Mouse (Mus musculus) CH12.LX (cell line): ENCODE measurements around the gene Tanc1. TPM values are rescaled to one million over a fixed set of nuclear protein-coding genes. Genes with fewer than 3 reads are reported as not detected.
A peak's percentile ranks its signal among the peaks of the same experiment; 100 is the strongest.

Experiments
- DNase-seq: peaks from one replicate; pipeline ENCODE4 v3.0.0-alpha.2; 2013; ENCODE audit errors: extremely low read depth
- H3K27ac ChIP-seq: 2 replicates; pipeline ENCODE4 v1.5.1; 2012; ENCODE audit warnings: low read depth, mild to moderate bottlenecking, control low read depth, moderate library complexity; ENCODE audit not compliant: insufficient read depth
- H3K27me3 ChIP-seq: replicated peaks from 2 replicates; pipeline ENCODE3; 2012; ENCODE audit warnings: inconsistent platforms
- H3K36me3 ChIP-seq, 2 experiments: replicated peaks in 1 of 2; 2 replicates each; pipeline versions ENCODE3 to v1.6.1; 2012; ENCODE audit warnings: inconsistent platforms in 1 of 2, low read length in 1 of 2, mild to moderate bottlenecking in 1 of 2, mixed read lengths in 1 of 2, moderate library complexity in 1 of 2; ENCODE audit not compliant: control insufficient read depth in 1 of 2, insufficient read depth in 1 of 2
- H3K4me1 ChIP-seq, 2 experiments: 2 replicates each; pipeline ENCODE4 v1.6.1; 2012; ENCODE audit warnings: inconsistent platforms in 1 of 2, moderate library complexity in 1 of 2; ENCODE audit not compliant: insufficient read depth in 2 of 2, control insufficient read depth in 1 of 2
- H3K4me2 ChIP-seq: 2 replicates; pipeline ENCODE4 v1.6.1; 2012; ENCODE audit warnings: low read depth, mild to moderate bottlenecking, control low read depth; ENCODE audit not compliant: poor library complexity, insufficient read depth, severe bottlenecking
- H3K4me3 ChIP-seq, 3 experiments: fragments of 150-350 bp in 1 of 3; sonication (generic) in 1 of 3; replicated peaks in 1 of 3; 2 replicates each; pipeline versions ENCODE3 to v1.5.1; 2011 to 2012; ENCODE audit warnings: low read depth in 2 of 3, low read length in 2 of 3, mild to moderate bottlenecking in 2 of 3, moderate library complexity in 2 of 3, control low read depth in 1 of 3, improper control_type of control experiment in 1 of 3, inconsistent platforms in 1 of 3, mixed read lengths in 1 of 3; ENCODE audit not compliant: poor library complexity in 1 of 3
- H3K79me2 ChIP-seq: replicated peaks from 2 replicates; pipeline ENCODE4 v1.6.1; 2012; ENCODE audit warnings: mild to moderate bottlenecking, moderate library complexity; ENCODE audit not compliant: control insufficient read depth, poor library complexity, insufficient read depth, severe bottlenecking; ENCODE audit errors: extremely low read depth
- H3K9ac ChIP-seq: 2 replicates; pipeline ENCODE4 v1.6.1; 2012; ENCODE audit warnings: low read depth, mild to moderate bottlenecking, control low read depth, moderate library complexity; ENCODE audit not compliant: insufficient read depth
- H3K9me3 ChIP-seq: replicated peaks from 2 replicates; pipeline ENCODE3; 2012; ENCODE audit warnings: low read length, inconsistent platforms, mixed read lengths
- BHLHE40 ChIP-seq: IDR thresholded peaks from 2 replicates; pipeline ENCODE4 v1.6.1; 2011; ENCODE audit warnings: mild to moderate bottlenecking, low read depth, low read length, improper control_type of control experiment
- CHD1 ChIP-seq: IDR thresholded peaks from 2 replicates; pipeline ENCODE4 v1.6.1; 2012; ENCODE audit warnings: low read depth, low read length, improper control_type of control experiment, inconsistent platforms
- CHD2 ChIP-seq: IDR thresholded peaks from 2 replicates; pipeline ENCODE4 v1.6.1; 2011; ENCODE audit warnings: low read length, improper control_type of control experiment
- CTCF ChIP-seq, 2 experiments: IDR thresholded peaks in 1 of 2; conservative IDR thresholded peaks in 1 of 2; 2 replicates each; pipeline ENCODE4 v1.5.1; 2011 to 2012; ENCODE audit warnings: low read depth in 2 of 2, low read length in 2 of 2, improper control_type of control experiment in 1 of 2, inconsistent platforms in 1 of 2, mild to moderate bottlenecking in 1 of 2, moderate library complexity in 1 of 2
- ELF1 ChIP-seq: IDR thresholded peaks from 2 replicates; pipeline ENCODE4 v1.6.1; 2014; ENCODE audit warnings: low read depth, mild to moderate bottlenecking, inconsistent platforms, low read length, improper control_type of control experiment
- HCFC1 ChIP-seq: IDR thresholded peaks from 2 replicates; pipeline ENCODE4 v1.6.1; 2012; ENCODE audit warnings: low read depth, mild to moderate bottlenecking, inconsistent platforms, low read length, improper control_type of control experiment
- IRF4 ChIP-seq: IDR thresholded peaks from 2 replicates; pipeline ENCODE4 v1.6.1; 2014; ENCODE audit warnings: low read depth, mild to moderate bottlenecking, inconsistent platforms, low read length, improper control_type of control experiment
- JUND ChIP-seq: conservative IDR thresholded peaks from 2 replicates; pipeline ENCODE4 v1.6.1; 2011; ENCODE audit warnings: low read depth, low read length, improper control_type of control experiment
- MAX ChIP-seq: IDR thresholded peaks from 2 replicates; pipeline ENCODE4 v1.6.1; 2011; ENCODE audit warnings: low read length, improper control_type of control experiment
- MAZ ChIP-seq: IDR thresholded peaks from 2 replicates; pipeline ENCODE4 v1.6.1; 2012; ENCODE audit warnings: low read depth, mild to moderate bottlenecking, inconsistent platforms, low read length, improper control_type of control experiment, moderate library complexity
- NRF1 ChIP-seq: IDR thresholded peaks from 2 replicates; pipeline ENCODE4 v1.6.1; 2014; ENCODE audit warnings: low read depth, mild to moderate bottlenecking, inconsistent platforms, low read length, improper control_type of control experiment, moderate library complexity
- RAD21 ChIP-seq: IDR thresholded peaks from 2 replicates; pipeline ENCODE4 v1.6.1; 2011; ENCODE audit warnings: low read depth, mild to moderate bottlenecking, low read length, improper control_type of control experiment, moderate library complexity
- RCOR1 ChIP-seq: conservative IDR thresholded peaks from 2 replicates; pipeline ENCODE4 v1.6.1; 2012; ENCODE audit warnings: low read depth, mild to moderate bottlenecking, inconsistent platforms, low read length, improper control_type of control experiment
- TBP ChIP-seq: conservative IDR thresholded peaks from 2 replicates; pipeline ENCODE4 v1.6.1; 2011; ENCODE audit warnings: low read depth, low read length, improper control_type of control experiment
- ZC3H11A ChIP-seq: IDR thresholded peaks from 2 replicates; pipeline ENCODE4 v1.6.1; 2012; ENCODE audit warnings: low read depth, mild to moderate bottlenecking, inconsistent platforms, low read length, improper control_type of control experiment
- ZMIZ1 ChIP-seq: IDR thresholded peaks from 2 replicates; pipeline ENCODE4 v1.6.1; 2012; ENCODE audit warnings: low read depth, mild to moderate bottlenecking, inconsistent platforms, low read length, improper control_type of control experiment
- dilution Hi-C: fragments of 300-500 bp; cut with MboI; formaldehyde crosslinking; loops from 2 replicates; pipeline ENCODE4 v1.14.3; 2020; ENCODE audit warnings: low sequenced_read_pairs; ENCODE audit not compliant: extremely low pct_unique_long_range_greater_than_20kb, extremely low pct_ligation_motif_present
- in situ Hi-C: fragments of 300-500 bp; cut with MboI; formaldehyde crosslinking; loops from 3 replicates; pipeline ENCODE4 v1.14.3; 2019; ENCODE audit warnings: low sequenced_read_pairs, low pct_ligation_motif_present, low pct_unique_long_range_greater_than_20kb, mixed read lengths
- polyA plus RNA-seq: library from polyadenylated mRNA; unstranded; fragments of >175 nt; gene quantifications from 2 replicates; pipeline ENCODE4 v1.2.1, GENCODE M21; 2012; ENCODE audit warnings: low read depth; ENCODE audit not compliant: insufficient read length
- total RNA-seq, 2 experiments: library from RNA; depleted of rRNA; stranded (reverse); fragments of 300-350 nt in 1 of 2; fragments of >200 nt in 1 of 2; gene quantifications; 2 replicates each; pipeline ENCODE4 v1.2.3; 2012 to 2014

Tanc1 gene
- total and polyA plus RNA-seq, 3 experiments, result 0.08 to 0.21 (median 0.08) TPM

DNA sequence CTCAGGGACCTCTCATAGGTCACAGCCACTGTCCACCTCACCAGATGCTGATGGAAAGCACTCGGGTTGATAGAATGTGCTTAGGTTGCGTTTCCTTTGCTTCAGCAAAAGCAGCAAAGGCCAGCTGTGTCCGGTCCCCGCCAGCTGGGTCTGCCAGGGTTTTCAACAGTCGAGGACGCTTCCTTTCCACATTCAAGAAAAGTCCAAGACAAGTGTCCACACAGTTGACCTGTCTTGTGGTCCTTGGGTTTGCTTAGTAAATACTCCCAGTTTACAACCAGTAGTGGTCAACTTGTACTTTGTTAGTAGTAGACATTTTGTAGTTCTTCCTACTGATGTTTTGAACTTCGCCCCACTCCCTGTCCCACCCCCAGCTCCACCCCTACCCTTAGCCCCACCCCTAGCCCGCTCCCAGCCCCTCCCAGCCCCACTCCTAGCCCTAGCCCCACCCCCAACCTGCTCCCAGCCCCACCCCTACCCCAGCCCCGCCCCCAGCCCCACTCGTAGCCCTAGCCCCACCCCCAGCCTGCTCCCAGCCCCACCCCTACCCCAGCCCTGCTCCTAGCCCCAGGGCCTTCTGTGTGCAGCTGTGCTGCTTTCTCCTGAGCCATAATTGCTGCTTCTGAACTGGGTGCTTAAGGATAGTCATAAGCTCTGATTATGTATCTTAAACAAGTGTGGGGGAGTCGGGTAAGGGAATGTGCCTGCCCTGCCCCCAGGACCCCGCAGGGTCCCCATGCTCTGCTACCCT, 229.5 kb downstream of the Tanc1 start:
- in situ Hi-C loops (no loop called here), dilution Hi-C loops (no loop called here)
- Histone ChIP-seq H3K4me3 (no peak overlapping the region), H3K27me3 (no peaks in the 10 kb centered on the region), H3K4me1 (peaks cover 0 to 13% of the 10 kb centered on the region in 2 experiments; a peak in 2 of 4 replicates), H3K79me2 (no peaks in the 10 kb centered on the region), H3K4me2 (no peak overlapping the region), H3K9ac (no peak overlapping the region), H3K9me3 (peaks cover 6% of the 10 kb centered on the region), H3K36me3 (no peaks in the 10 kb centered on the region), H3K27ac (no peak overlapping the region)
- TF ChIP-seq MAZ, result no peak
- no peak for TF ChIP-seq IRF4
- no peak for TF ChIP-seq JUND
- DNase-seq, result peak; percentile 26

DNA sequence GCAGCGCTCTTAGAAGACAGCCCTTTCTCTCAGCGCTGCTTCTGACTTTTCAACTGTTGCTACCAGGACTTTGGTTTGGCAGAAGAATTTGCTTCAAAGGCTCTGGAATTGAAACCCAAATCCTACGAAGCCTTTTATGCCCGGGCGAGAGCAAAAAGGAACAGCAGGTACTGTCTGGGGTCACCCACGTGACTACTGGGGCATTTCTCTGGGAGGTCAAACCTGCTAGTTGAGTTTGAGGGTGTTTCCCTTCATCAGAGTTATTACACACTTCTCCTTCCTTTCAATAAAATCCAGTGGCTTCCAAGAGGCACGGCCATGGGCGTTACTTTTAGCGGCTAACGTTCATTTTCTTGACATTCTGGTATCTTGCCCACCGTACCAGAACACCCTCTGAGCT, 230.1 kb downstream of the Tanc1 start:
- Histone ChIP-seq H3K4me2 (no peak overlapping the region), H3K9me3 (peaks cover 6% of the 10 kb centered on the region), H3K4me1 (peaks cover 0 to 13% of the 10 kb centered on the region in 2 experiments; a peak in 2 of 4 replicates), H3K79me2 (no peaks in the 10 kb centered on the region), H3K27me3 (no peaks in the 10 kb centered on the region), H3K9ac (no peak overlapping the region), H3K27ac (no peak overlapping the region), H3K36me3 (no peaks in the 10 kb centered on the region), H3K4me3 (no peak overlapping the region)
- dilution Hi-C loops (no loop called here), in situ Hi-C loops (no loop called here)
- no peak for DNase-seq
- TF ChIP-seq CHD2 (no peak), CTCF (conservative IDR thresholded peaks at IDR 0.05 in 1 of 2, IDR thresholded peaks at IDR 0.05 in 1 of 2; ENCODE audit: low read depth in 2 of 2, low read length in 2 of 2) (no peak), TBP (no peak), RCOR1 (no peak), ELF1 (no peak), ZC3H11A (no peak), CHD1 (no peak), BHLHE40 (no peak), HCFC1 (no peak), IRF4 (no peak), RAD21 (no peak), ZMIZ1 (no peak), NRF1 (no peak), MAX (no peak)
